ENCODE assay signal across 7 mouse cellular contexts in the genomic region with DNA sequence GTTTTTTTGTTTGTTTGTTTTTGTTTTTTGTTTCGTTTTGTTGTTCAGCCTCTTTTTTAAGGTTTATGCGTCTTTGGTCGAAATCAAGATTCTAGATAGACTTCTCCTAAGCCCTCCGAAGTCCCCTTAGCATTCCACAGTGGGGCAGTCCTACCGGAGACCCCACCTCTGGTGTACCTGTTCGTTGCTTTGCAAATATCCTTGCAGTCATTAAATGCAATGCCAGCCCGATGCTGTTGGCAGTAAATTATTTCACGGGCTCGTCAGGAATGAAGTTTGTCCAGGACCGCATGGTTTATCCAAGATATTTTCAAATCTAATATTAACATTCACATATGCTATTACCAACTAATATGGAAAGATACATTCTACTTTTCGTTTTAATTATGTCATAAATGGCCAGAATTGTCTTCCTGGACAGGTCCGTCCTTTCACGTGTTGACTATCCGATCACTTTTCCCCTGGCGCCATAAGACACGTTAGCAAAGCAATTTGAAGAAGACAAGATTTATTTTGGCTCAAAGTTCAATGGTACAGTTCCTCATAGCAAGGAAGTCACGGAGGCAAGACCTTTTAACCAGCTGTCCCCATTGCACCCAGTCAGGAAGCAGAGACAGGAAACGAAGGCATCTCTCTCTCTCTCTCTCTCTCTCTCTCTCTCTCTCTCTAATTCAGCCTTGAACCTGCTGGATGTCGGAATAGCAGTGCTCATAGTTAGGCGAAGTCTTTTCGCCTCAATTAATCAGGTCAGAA. TPM values are rescaled to one million over a fixed set of nuclear protein-coding genes. Genes with fewer than 3 reads are reported as not detected.
DNase-seq lines count a peak whose midpoint lies in the region; ATAC-seq and TF ChIP-seq lines count a peak whose summit lies in the region.

No protein-coding gene starts in this region.

- no peaks in the 10 kb centered on the region for H3K27me3 ChIP-seq in testis, adult 2 months (ENCODE audit: control insufficient read depth, insufficient read depth, low read length)
- no peaks in the 10 kb centered on the region for H3K27me3 ChIP-seq in heart, embryonic 15.5 days

- peak overlapping the region; percentile 42; the same call in 1 of the 2 replicates for H3K27ac ChIP-seq in testis, adult 2 months (ENCODE audit: control insufficient read depth, insufficient read depth, low read depth, low read length)
- H3K27ac ChIP-seq in heart, embryonic 15.5 days = peak overlapping the region; percentile 69

- H3K36me3 ChIP-seq in testis, adult 2 months (ENCODE audit: control insufficient read depth, insufficient read depth, low read length) = peaks cover 2% of the 10 kb centered on the region
- H3K36me3 ChIP-seq in heart, embryonic 15.5 days = peaks cover 14% of the 10 kb centered on the region

- TF ChIP-seq POLR2A in testis, adult 2 months (IDR thresholded peaks at IDR 0.05; ENCODE audit: control insufficient read depth, low read depth, low read length) = no peak

- H3K9me3 ChIP-seq in heart, embryonic 15.5 days (replicated peaks) = no peaks in the 10 kb centered on the region

- WGBS in heart, embryonic 15.5 days = 19% methylated on average over 21 of the region's 21 CpGs
- WGBS in large intestine, adult 2 months = 6% methylated on average over 21 of the region's 21 CpGs

- peak overlapping the region; percentile 79 for H3K4me2 ChIP-seq in heart, embryonic 15.5 days

- H3K4me1 ChIP-seq in testis, adult 2 months (ENCODE audit: control insufficient read depth, insufficient read depth, low read length) = no peaks in the 10 kb centered on the region
- peaks cover 6% of the 10 kb centered on the region; the same call in 1 of the 2 replicates for H3K4me1 ChIP-seq in heart, embryonic 15.5 days (replicated peaks)

- H3K4me3 ChIP-seq in testis, adult 2 months (ENCODE audit: control insufficient read depth, low read depth, low read length) = peak overlapping the region; percentile 80
- peak overlapping the region; percentile 86 for H3K4me3 ChIP-seq in heart, embryonic 15.5 days

- ATAC-seq in heart, embryonic 15.5 days (replicated peaks; ENCODE audit: insufficient number of reproducible peaks, insufficient read depth, low FRiP score, low read depth) = no peak
- peak; percentile 11; the same call in 1 of the 2 replicates for ATAC-seq in monocyte, adult 5-6 weeks (replicated peaks; ENCODE audit: insufficient number of reproducible peaks, low FRiP score, low TSS enrichment, poor library complexity, severe bottlenecking)

- peak overlapping the region; percentile 44; the same call in 1 of the 2 replicates for H3K9ac ChIP-seq in heart, embryonic 15.5 days

- no peak for TF ChIP-seq CTCF in testis, adult 2 months (IDR thresholded peaks at IDR 0.05; ENCODE audit: control insufficient read depth, insufficient read depth, insufficient replicate concordance, low read depth, low read length)

- DNase-seq in testis, postnatal 14 days (ENCODE audit: low spot score) = no peak
- peak; percentile 7 to 21 for DNase-seq in cerebellum, postnatal 10 days
- peak; percentile 67 for DNase-seq in large intestine, adult 2 months (ENCODE audit: low read depth, low spot score)
- DNase-seq in layer of hippocampus, adult 9-10 months (ENCODE audit: low spot score) = no peak

RNA-seq across cellular contexts. Expression of gene Hspa13, which starts 0.5 kb away (rescaled TPM):
- 12.3 and 14.6 TPM in 2 replicates for polyA plus RNA-seq in testis, adult 2 months (2012; rRNA removed)
- 18.0 and 18.8 TPM in 2 replicates for polyA plus RNA-seq in heart, embryonic 15.5 days (2015; fragmentation: Nextera tagmentation; extraction: Ambion mirVana)
- 4.3 and 7.2 TPM in 2 replicates for polyA plus RNA-seq in large intestine, adult 2 months (2012; rRNA removed)
- 34.0 to 34.8 TPM (median 34.2 TPM) in 3 replicates for total RNA-seq in monocyte, adult 5-6 weeks (2017)

Comparison
In these comparisons a context has a peak if more than half of its experiments do, and no peak if none do; other contexts are left out.
1. DNase-seq: peak in cerebellum, postnatal 10 days (2 of 2) and large intestine, adult 2 months (single experiment); none in testis, postnatal 14 days (single experiment) and layer of hippocampus, adult 9-10 months (single experiment).